Mouse (Mus musculus) ES-E14 (cell line): ENCODE data around the gene Tfrc.

ENCODE experiments used
- ZC3H11A ChIP-seq: IDR thresholded peaks from 2 replicates; pipeline ENCODE4 v1.6.1; 2012; ENCODE audit warnings: low read depth, mild to moderate bottlenecking, inconsistent platforms, low read length, borderline replicate concordance
- ZNF384 ChIP-seq: IDR thresholded peaks from 2 replicates; pipeline ENCODE4 v1.6.1; 2012; ENCODE audit warnings: low read depth, low read length, inconsistent platforms

DNA sequence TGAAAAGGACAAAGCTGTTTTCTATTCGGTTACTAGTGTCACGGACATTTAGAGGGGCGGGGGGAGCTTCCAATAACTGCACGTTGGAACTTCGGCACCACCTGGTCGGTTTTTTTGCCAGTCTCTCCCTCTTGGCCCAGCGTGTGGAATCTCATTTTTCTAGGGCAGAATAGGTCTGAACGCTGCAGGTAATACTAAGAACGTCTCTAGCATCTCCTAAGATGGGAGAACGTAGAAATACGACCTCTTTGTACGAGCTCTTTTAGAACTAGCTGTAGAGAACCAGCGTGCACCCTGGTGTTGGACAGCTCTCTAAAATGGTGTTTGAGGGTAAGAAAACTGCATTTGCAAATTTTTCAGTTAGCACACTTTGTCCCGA lies 670 bp downstream of the Tfrc start:
- TF ChIP-seq ZC3H11A (no peak), ZNF384 (no peak)
